Comparison of ENCODE assay signal across 15 mouse cellular contexts in the genomic region with DNA sequence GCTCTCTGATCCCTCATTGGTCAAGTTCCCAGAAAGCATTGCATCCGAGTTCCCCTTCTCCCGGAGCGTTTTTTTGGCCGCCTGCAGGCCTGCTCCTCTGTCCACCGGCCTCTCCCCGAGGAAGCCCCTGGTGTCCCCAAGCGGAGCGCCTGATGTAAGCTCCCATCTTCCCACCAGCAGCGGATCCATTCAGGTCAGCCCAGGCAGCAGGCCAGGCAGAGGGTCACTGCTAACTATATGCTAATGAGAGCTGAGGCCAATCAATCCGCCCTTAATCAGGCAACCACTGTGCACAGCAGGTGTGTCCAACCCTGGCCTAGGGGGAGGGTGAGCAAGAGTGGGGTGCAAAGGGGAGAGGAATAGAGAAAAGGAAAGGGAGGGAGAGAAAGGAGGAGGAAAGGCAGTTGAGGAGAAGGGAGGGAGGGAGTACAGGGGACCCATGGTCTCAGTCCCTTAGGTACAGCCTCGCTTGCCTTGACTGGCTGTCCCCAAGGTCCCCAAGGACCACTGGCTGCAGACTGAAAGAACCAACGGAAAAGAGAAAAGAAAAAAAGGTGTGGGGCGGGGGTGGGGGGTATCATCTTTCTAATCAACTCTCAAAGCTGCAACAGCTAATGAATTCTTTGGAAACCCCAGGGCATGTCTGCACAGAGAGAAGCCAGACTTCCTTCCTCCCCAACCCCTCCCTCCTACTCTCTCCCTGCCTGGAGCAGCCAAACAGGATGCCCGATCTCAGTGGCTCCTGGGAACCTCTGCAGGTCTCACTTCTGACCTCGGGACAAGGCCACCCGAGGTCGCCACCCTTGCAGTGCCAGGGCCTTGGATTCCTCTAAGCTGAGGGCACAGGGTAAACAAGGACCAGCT. TPM values are rescaled to one million over a fixed set of nuclear protein-coding genes. Genes with fewer than 3 reads are reported as not detected.
DNase-seq lines count a peak whose midpoint lies in the region; ATAC-seq lines count a peak whose summit lies in the region.
"Had no signal": no experiment of that assay in that cellular context is flagged by ENCODE, and none has a peak within 500 bp of the region (broad histone marks: within the 10 kb centered on the region; RNA-seq: fewer than 3 reads in every experiment).

No protein-coding gene starts in this region.

- peaks cover 31% of the 10 kb centered on the region for H3K4me1 ChIP-seq in forebrain, embryonic 12.5 days
- peaks cover 27% of the 10 kb centered on the region for H3K4me1 ChIP-seq in forebrain, embryonic 16.5 days (replicated peaks; ENCODE audit: control insufficient read depth, insufficient read depth, low read length)
- peaks cover 18% of the 10 kb centered on the region for H3K4me1 ChIP-seq in hindbrain, embryonic 12.5 days
- H3K4me1 ChIP-seq in midbrain, embryonic 16.5 days (ENCODE audit: control insufficient read depth, insufficient read depth, low read length) = peaks cover 12% of the 10 kb centered on the region
- H3K4me1 ChIP-seq: intestine, embryonic 15.5 days had no signal

- H3K27ac ChIP-seq in forebrain, embryonic 12.5 days = 0 out of 2 replicates have a peak overlapping the region, but pooled peaks have one; percentile 8
- H3K27ac ChIP-seq in forebrain, embryonic 16.5 days (ENCODE audit: low read length) = no peak overlapping the region
- H3K27ac ChIP-seq in hindbrain, embryonic 12.5 days = peak overlapping the region; percentile 13; the same call in 1 of the 2 replicates
- peak overlapping the region; percentile 36 for H3K27ac ChIP-seq in midbrain, embryonic 16.5 days (ENCODE audit: low read length)
- H3K27ac ChIP-seq: embryonic facial prominence, embryonic 13.5 days; gastrocnemius, adult 2 months; intestine, embryonic 15.5 days; liver, embryonic 13.5 days had no signal

- peaks cover 13% of the 10 kb centered on the region; the same call in 1 of the 2 replicates for H3K27me3 ChIP-seq in forebrain, embryonic 12.5 days
- no peaks in the 10 kb centered on the region for H3K27me3 ChIP-seq in forebrain, embryonic 16.5 days (replicated peaks; ENCODE audit: control insufficient read depth, insufficient read depth, low read length)
- peaks cover 3% of the 10 kb centered on the region; the same call in 1 of the 2 replicates for H3K27me3 ChIP-seq in hindbrain, embryonic 12.5 days
- H3K27me3 ChIP-seq in midbrain, embryonic 16.5 days (ENCODE audit: control insufficient read depth, insufficient read depth, low read depth, low read length) = no peaks in the 10 kb centered on the region
- H3K27me3 ChIP-seq: intestine, embryonic 15.5 days; liver, embryonic 13.5 days had no signal

- WGBS in forebrain, embryonic 12.5 days = 3% methylated on average over 17 of the region's 17 CpGs
- 6% methylated on average over 17 of the region's 17 CpGs for WGBS in forebrain, embryonic 16.5 days
- 2% methylated on average over 16 of the region's 17 CpGs for WGBS in hindbrain, embryonic 12.5 days
- WGBS in midbrain, embryonic 16.5 days = 4% methylated on average over 17 of the region's 17 CpGs

- H3K9ac ChIP-seq in forebrain, embryonic 12.5 days = no peak overlapping the region
- H3K9ac ChIP-seq in forebrain, embryonic 16.5 days (replicated peaks; ENCODE audit: low read depth, low read length) = no peak overlapping the region
- no peak overlapping the region for H3K9ac ChIP-seq in hindbrain, embryonic 12.5 days
- H3K9ac ChIP-seq in midbrain, embryonic 16.5 days (ENCODE audit: low read depth, low read length) = peak overlapping the region; percentile 21; the same call in 1 of the 2 replicates
- H3K9ac ChIP-seq: embryonic facial prominence, embryonic 13.5 days; intestine, embryonic 15.5 days; liver, embryonic 13.5 days had no signal

- H3K9me3 ChIP-seq in forebrain, embryonic 12.5 days = no peaks in the 10 kb centered on the region
- H3K9me3 ChIP-seq in forebrain, embryonic 16.5 days (ENCODE audit: control insufficient read depth, low read length) = no peaks in the 10 kb centered on the region
- no peaks in the 10 kb centered on the region for H3K9me3 ChIP-seq in hindbrain, embryonic 12.5 days (replicated peaks)
- no peaks in the 10 kb centered on the region for H3K9me3 ChIP-seq in midbrain, embryonic 16.5 days (replicated peaks; ENCODE audit: control insufficient read depth, low read length, poor library complexity, severe bottlenecking)
- H3K9me3 ChIP-seq: embryonic facial prominence, embryonic 13.5 days; intestine, embryonic 15.5 days; liver, embryonic 13.5 days had no signal

- no peak overlapping the region for H3K4me3 ChIP-seq in forebrain, embryonic 12.5 days (replicated peaks)
- H3K4me3 ChIP-seq in forebrain, embryonic 16.5 days (replicated peaks; ENCODE audit: low read length) = no peak overlapping the region
- no peak overlapping the region for H3K4me3 ChIP-seq in hindbrain, embryonic 12.5 days
- H3K4me3 ChIP-seq in midbrain, embryonic 16.5 days (ENCODE audit: low read depth, low read length) = no peak overlapping the region
- H3K4me3 ChIP-seq: embryonic facial prominence, embryonic 13.5 days; gastrocnemius, adult 2 months; intestine, embryonic 15.5 days; liver, embryonic 13.5 days had no signal

- H3K36me3 ChIP-seq in forebrain, embryonic 12.5 days (replicated peaks) = no peaks in the 10 kb centered on the region
- H3K36me3 ChIP-seq in forebrain, embryonic 16.5 days (ENCODE audit: control insufficient read depth, insufficient read depth) = no peaks in the 10 kb centered on the region
- H3K36me3 ChIP-seq in hindbrain, embryonic 12.5 days = no peaks in the 10 kb centered on the region
- H3K36me3 ChIP-seq in midbrain, embryonic 16.5 days (ENCODE audit: control insufficient read depth, insufficient read depth, low read length) = no peaks in the 10 kb centered on the region
- H3K36me3 ChIP-seq: embryonic facial prominence, embryonic 13.5 days; intestine, embryonic 15.5 days; liver, embryonic 13.5 days had no signal

- peak; percentile 11 for DNase-seq in Muller cell, postnatal 12 days (ENCODE audit: inconsistent ontology term)
- DNase-seq in cerebellum, adult 11 months = no peak
- no peak for DNase-seq in natural killer cell, adult 2 months (ENCODE audit: low spot score in 2 of 2)
- DNase-seq in spleen, postnatal 4 days (ENCODE audit: low spot score in 2 of 2) = no peak
- DNase-seq: B cell, adult 2 months; gastrocnemius, adult 2 months; kidney, postnatal 4 days; liver, embryonic 13.5 days; right cerebral cortex, adult 18-20 months had no signal

- H3K4me2 ChIP-seq in forebrain, embryonic 12.5 days = peak overlapping the region; percentile 15; the same call in 1 of the 2 replicates
- no peak overlapping the region for H3K4me2 ChIP-seq in forebrain, embryonic 16.5 days (ENCODE audit: low read length)
- H3K4me2 ChIP-seq in hindbrain, embryonic 12.5 days (replicated peaks) = peak overlapping the region; percentile 17; the same call in 1 of the 2 replicates
- H3K4me2 ChIP-seq in midbrain, embryonic 16.5 days (ENCODE audit: low read length) = no peak overlapping the region; the same call in 1 of the 2 replicates
- H3K4me2 ChIP-seq: embryonic facial prominence, embryonic 13.5 days; intestine, embryonic 15.5 days; liver, embryonic 13.5 days had no signal

- ATAC-seq in forebrain, embryonic 12.5 days (ENCODE audit: low FRiP score) = no peak
- no peak for ATAC-seq in forebrain, embryonic 16.5 days
- peak; percentile 47; the same call in 1 of the 2 replicates for ATAC-seq in hindbrain, embryonic 12.5 days (ENCODE audit: low FRiP score)
- no peak for ATAC-seq in midbrain, embryonic 16.5 days
- ATAC-seq: intestine, embryonic 15.5 days had no signal

RNA-seq across cellular contexts. Expression of a gene that starts 53.7 kb away (rescaled TPM):
- 22.3 and 24.0 TPM in 2 replicates for polyA plus RNA-seq in forebrain, embryonic 12.5 days (2016; fragmentation: Nextera tagmentation; extraction: Ambion mirVana)
- 22.0 and 22.5 TPM in 2 replicates for polyA plus RNA-seq in forebrain, embryonic 16.5 days (2015; fragmentation: Nextera tagmentation; extraction: Ambion mirVana)
- 22.7 and 24.7 TPM in 2 replicates for polyA plus RNA-seq in hindbrain, embryonic 12.5 days (2016; fragmentation: Nextera tagmentation; extraction: Ambion mirVana)
- 18.1 and 18.7 TPM in 2 replicates for polyA plus RNA-seq in midbrain, embryonic 16.5 days (2015; fragmentation: Nextera tagmentation; extraction: Ambion mirVana)

Comparison
In these comparisons a context has a peak if more than half of its experiments do, and no peak if none do; other contexts are left out.
1. H3K4me2 ChIP-seq: peak in forebrain, embryonic 12.5 days (single experiment) and hindbrain, embryonic 12.5 days (single experiment); none in forebrain, embryonic 16.5 days (single experiment) and midbrain, embryonic 16.5 days (single experiment).